Mouse (Mus musculus): ENCODE measurements around the gene Gm16503.
"Not testable (repeated sequence)": the region's sequence is repeated elsewhere in the genome, so short reads cannot be mapped to it uniquely, and the experiment has no call there.

DNA sequence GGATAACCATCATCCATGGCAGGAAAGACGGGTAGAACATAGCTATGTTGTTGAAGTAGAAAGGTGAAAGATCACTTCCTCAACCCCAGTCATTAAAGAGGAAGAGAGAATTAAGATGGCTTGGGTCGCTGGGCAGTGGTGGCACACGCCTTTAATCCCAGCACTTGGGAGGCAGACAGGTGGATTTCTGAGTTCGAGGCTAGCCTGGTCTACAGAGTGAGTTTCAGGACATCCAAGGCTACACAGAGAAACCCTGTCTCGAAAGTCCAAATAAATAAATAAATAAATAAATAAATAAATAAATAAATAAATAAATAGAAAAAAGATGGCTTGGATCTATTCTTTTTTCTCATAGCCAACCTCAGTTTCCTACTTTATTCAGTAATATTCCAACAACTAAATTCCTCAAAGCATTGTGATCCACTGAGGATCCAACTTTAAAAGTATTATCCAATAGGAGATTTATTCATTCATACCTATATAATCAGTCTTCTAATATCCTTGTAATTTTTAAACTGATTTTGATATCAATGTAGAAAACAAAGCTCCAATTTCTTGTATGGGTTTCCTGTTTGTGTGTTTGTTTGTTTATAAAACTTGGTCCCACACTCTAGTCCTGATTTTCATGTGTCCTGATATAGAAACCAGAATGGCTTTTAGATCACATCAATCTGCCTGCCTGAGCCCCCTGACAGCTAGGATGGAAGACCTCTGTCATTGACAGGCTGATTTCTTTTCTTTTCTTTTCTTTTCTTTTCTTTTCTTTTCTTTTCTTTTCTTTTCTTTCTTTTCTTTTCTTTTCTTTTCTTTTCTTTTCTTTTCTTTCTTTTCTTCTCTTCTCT lies 41.0 kb upstream of the Gm16503 start:
- TF ChIP-seq CEBPB (IDR thresholded peaks at IDR 0.05; ENCODE audit: insufficient read depth, poor library complexity, severe bottlenecking); USF1 (IDR thresholded peaks at IDR 0.05; ENCODE audit: low read depth): not testable (repeated sequence)
